Mouse (Mus musculus): ENCODE data around the gene Gpr1. TPM values are rescaled to one million over a fixed set of nuclear protein-coding genes. Genes with fewer than 3 reads are reported as not detected.
A peak's percentile ranks its signal among the peaks of the same experiment; 100 is the strongest.

Gpr1 gene
- polyA plus RNA-seq, 1 experiment from 2014 or later, result 0.14 TPM

GRCm38 (mm10) chr1:63219277-63219676 is 4.9 kb upstream of the Gpr1 start:
- no peak overlapping the region for H3K4me3 ChIP-seq
- H3K9ac ChIP-seq, result no peak overlapping the region
- 93% methylated on average over 4 of the region's 4 CpGs for WGBS
- H3K36me3 ChIP-seq, result no peaks in the 10 kb centered on the region
- H3K27me3 ChIP-seq, result no peaks in the 10 kb centered on the region
- H3K4me1 ChIP-seq (replicated peaks), result no peaks in the 10 kb centered on the region
- H3K9me3 ChIP-seq (replicated peaks), result no peaks in the 10 kb centered on the region
- no peak overlapping the region for H3K4me2 ChIP-seq
- ATAC-seq (replicated peaks; ENCODE audit: insufficient number of reproducible peaks, insufficient read depth, low FRiP score, low read depth), result no peak
- H3K27ac ChIP-seq, result no peak overlapping the region

- ATAC-seq (replicated peaks; ENCODE audit: insufficient number of reproducible peaks, insufficient read depth, low FRiP score, low read depth), result no peak
- Histone ChIP-seq H3K27me3 (no peaks in the 10 kb centered on the region), H3K9ac (no peak overlapping the region), H3K27ac (no peak overlapping the region), H3K4me3 (no peak overlapping the region), H3K4me2 (no peak overlapping the region), H3K4me1 (replicated peaks) (0 out of 2 replicates have a peak, but pooled peaks cover 2% of the 10 kb centered on the region), H3K36me3 (no peaks in the 10 kb centered on the region), H3K9me3 (replicated peaks) (no peaks in the 10 kb centered on the region)
- 53% methylated on average over 7 of the region's 7 CpGs for WGBS
These were observed 288 bp upstream of the Gpr1 start for GRCm38 (mm10) chr1:63214631-63215030.

GRCm38 (mm10) chr1:63213478-63214270 is 669 bp downstream of the Gpr1 start:
- Histone ChIP-seq H3K27ac (no peak overlapping the region), H3K27me3 (no peaks in the 10 kb centered on the region), H3K36me3 (no peaks in the 10 kb centered on the region), H3K9ac (no peak overlapping the region), H3K4me1 (replicated peaks) (0 out of 2 replicates have a peak, but pooled peaks cover 2% of the 10 kb centered on the region), H3K4me3 (0 out of 2 replicates have a peak overlapping the region, but pooled peaks have one; percentile 3), H3K9me3 (replicated peaks) (no peaks in the 10 kb centered on the region), H3K4me2 (peak overlapping the region; percentile 41)
- no peak for ATAC-seq (replicated peaks; ENCODE audit: insufficient number of reproducible peaks, insufficient read depth, low FRiP score, low read depth)
- WGBS, result 30% methylated on average over 22 of the region's 22 CpGs

GRCm38 (mm10) chr1:63209861-63210529 is 4.3 kb downstream of the Gpr1 start:
- 37% methylated on average over 6 of the region's 6 CpGs for WGBS
- no peak overlapping the region for H3K9ac ChIP-seq
- 0 out of 2 replicates have a peak, but pooled peaks cover 2% of the 10 kb centered on the region for H3K4me1 ChIP-seq (replicated peaks)
- H3K27me3 ChIP-seq, result no peaks in the 10 kb centered on the region
- no peak overlapping the region for H3K4me3 ChIP-seq
- no peaks in the 10 kb centered on the region for H3K36me3 ChIP-seq
- no peak overlapping the region for H3K27ac ChIP-seq
- no peaks in the 10 kb centered on the region for H3K9me3 ChIP-seq (replicated peaks)
- H3K4me2 ChIP-seq, result no peak overlapping the region
- ATAC-seq (replicated peaks; ENCODE audit: insufficient number of reproducible peaks, insufficient read depth, low FRiP score, low read depth), result no peak

- Histone ChIP-seq H3K36me3 (no peaks in the 10 kb centered on the region), H3K4me1 (replicated peaks) (peaks cover 6% of the 10 kb centered on the region), H3K27me3 (no peaks in the 10 kb centered on the region), H3K9me3 (replicated peaks) (no peaks in the 10 kb centered on the region), H3K4me3 (no peak overlapping the region), H3K27ac (no peak overlapping the region), H3K9ac (no peak overlapping the region), H3K4me2 (no peak overlapping the region)
- 69% methylated on average over 3 of the region's 3 CpGs for WGBS
- no peak for ATAC-seq (replicated peaks; ENCODE audit: insufficient number of reproducible peaks, insufficient read depth, low FRiP score, low read depth)
These were observed 6.7 kb downstream of the Gpr1 start for GRCm38 (mm10) chr1:63207607-63208006.

GRCm38 (mm10) chr1:63204660-63205394 is 9.5 kb downstream of the Gpr1 start:
- Histone ChIP-seq H3K36me3 (no peaks in the 10 kb centered on the region), H3K27ac (no peak overlapping the region), H3K4me2 (no peak overlapping the region), H3K4me3 (no peak overlapping the region), H3K4me1 (replicated peaks) (peaks cover 6% of the 10 kb centered on the region), H3K9me3 (replicated peaks) (no peaks in the 10 kb centered on the region), H3K9ac (no peak overlapping the region), H3K27me3 (no peaks in the 10 kb centered on the region)
- no peak for ATAC-seq (replicated peaks; ENCODE audit: insufficient number of reproducible peaks, insufficient read depth, low FRiP score, low read depth)
- 35% methylated on average over 7 of the region's 7 CpGs for WGBS

- H3K27ac ChIP-seq, result no peak overlapping the region; the same call in 1 of the 2 replicates
These were observed 10.2 kb downstream of the Gpr1 start for GRCm38 (mm10) chr1:63203950-63204659.

GRCm38 (mm10) chr1:63203471-63203870 is 10.9 kb downstream of the Gpr1 start:
- no peak for ATAC-seq (replicated peaks; ENCODE audit: insufficient number of reproducible peaks, insufficient read depth, low FRiP score, low read depth)
- WGBS, result 84% methylated on average over 1 of the region's 1 CpGs
- H3K9me3 ChIP-seq (replicated peaks), result no peaks in the 10 kb centered on the region
- H3K27me3 ChIP-seq, result no peaks in the 10 kb centered on the region
- H3K4me3 ChIP-seq, result no peak overlapping the region
- H3K9ac ChIP-seq, result no peak overlapping the region
- H3K4me2 ChIP-seq, result no peak overlapping the region
- no peaks in the 10 kb centered on the region for H3K36me3 ChIP-seq
- H3K27ac ChIP-seq, result no peak overlapping the region
- peaks cover 6% of the 10 kb centered on the region for H3K4me1 ChIP-seq (replicated peaks)

More at GRCm38 (mm10) chr1:63203950-63204659, 10.2 kb downstream of the Gpr1 start:
- peak; percentile 62; the same call in 1 of the 2 replicates for ATAC-seq (replicated peaks; ENCODE audit: insufficient number of reproducible peaks, insufficient read depth, low FRiP score, low read depth)
- 24% methylated on average over 7 of the region's 7 CpGs for WGBS
- Histone ChIP-seq H3K27me3 (no peaks in the 10 kb centered on the region), H3K4me3 (no peak overlapping the region), H3K4me1 (replicated peaks) (peaks cover 6% of the 10 kb centered on the region), H3K9me3 (replicated peaks) (no peaks in the 10 kb centered on the region), H3K9ac (no peak overlapping the region), H3K36me3 (no peaks in the 10 kb centered on the region), H3K4me2 (no peak overlapping the region)

- 82% methylated on average over 1 of the region's 1 CpGs for WGBS
These were observed 12.7 kb downstream of the Gpr1 start for GRCm38 (mm10) chr1:63201672-63202071.

GRCm38 (mm10) chr1:63200322-63200721 is 14.0 kb downstream of the Gpr1 start:
- Histone ChIP-seq H3K4me1 (replicated peaks) (peaks cover 6% of the 10 kb centered on the region), H3K27ac (no peak overlapping the region), H3K27me3 (no peaks in the 10 kb centered on the region), H3K9me3 (replicated peaks) (no peaks in the 10 kb centered on the region), H3K4me2 (no peak overlapping the region), H3K9ac (no peak overlapping the region), H3K4me3 (no peak overlapping the region), H3K36me3 (no peaks in the 10 kb centered on the region)
- ATAC-seq (replicated peaks; ENCODE audit: insufficient number of reproducible peaks, insufficient read depth, low FRiP score, low read depth), result no peak
- WGBS, result 88% methylated on average over 18 of the region's 18 CpGs

More at GRCm38 (mm10) chr1:63201672-63202071, 12.7 kb downstream of the Gpr1 start:
- H3K27me3 ChIP-seq, result no peaks in the 10 kb centered on the region
- no peaks in the 10 kb centered on the region for H3K36me3 ChIP-seq
- no peak overlapping the region for H3K9ac ChIP-seq
- no peak overlapping the region for H3K4me2 ChIP-seq
- H3K27ac ChIP-seq, result no peak overlapping the region
- H3K4me3 ChIP-seq, result no peak overlapping the region
- peaks cover 6% of the 10 kb centered on the region for H3K4me1 ChIP-seq (replicated peaks)
- H3K9me3 ChIP-seq (replicated peaks), result no peaks in the 10 kb centered on the region
- no peak for ATAC-seq (replicated peaks; ENCODE audit: insufficient number of reproducible peaks, insufficient read depth, low FRiP score, low read depth)

- no peak for ATAC-seq (replicated peaks; ENCODE audit: insufficient number of reproducible peaks, insufficient read depth, low FRiP score, low read depth)
- Histone ChIP-seq H3K27ac (no peak overlapping the region), H3K4me2 (no peak overlapping the region), H3K27me3 (no peaks in the 10 kb centered on the region), H3K36me3 (no peaks in the 10 kb centered on the region), H3K9ac (no peak overlapping the region), H3K9me3 (replicated peaks) (no peaks in the 10 kb centered on the region), H3K4me1 (replicated peaks) (peaks cover 3% of the 10 kb centered on the region), H3K4me3 (no peak overlapping the region)
- 72% methylated on average over 6 of the region's 6 CpGs for WGBS
These were observed 15.0 kb downstream of the Gpr1 start for GRCm38 (mm10) chr1:63199387-63199786.
